ENCODE assay signal across 21 mouse cellular contexts in genomic region chr15:19316380-19316779, GRCm38 (mm10).
"Had no signal": no experiment of that assay in that cellular context is flagged by ENCODE, and none has a peak within 500 bp of the region (broad histone marks: within the 10 kb centered on the region; RNA-seq: fewer than 3 reads in every experiment).

No protein-coding gene starts in this region.

- H3K4me3 ChIP-seq: lung, embryonic 15.5 days; megakaryocyte, embryonic 14.5 days; midbrain, embryonic 13.5 days; midbrain, embryonic 15.5 days; neural tube, embryonic 13.5 days; neural tube, embryonic 15.5 days had no signal

- H3K27me3 ChIP-seq: lung, embryonic 15.5 days; megakaryocyte, embryonic 14.5 days; midbrain, embryonic 13.5 days; midbrain, embryonic 15.5 days; neural tube, embryonic 13.5 days; neural tube, embryonic 15.5 days had no signal

- H3K9me3 ChIP-seq: lung, embryonic 15.5 days; megakaryocyte, embryonic 14.5 days; midbrain, embryonic 13.5 days; midbrain, embryonic 15.5 days; neural tube, embryonic 13.5 days; neural tube, embryonic 15.5 days had no signal

- H3K9ac ChIP-seq: liver, postnatal 0 days; lung, embryonic 15.5 days; midbrain, embryonic 13.5 days; midbrain, embryonic 15.5 days; neural tube, embryonic 13.5 days; neural tube, embryonic 15.5 days had no signal

- DNase-seq: liver, postnatal 0 days; lung, adult 2 months; lung, postnatal 14 days; lung, postnatal 36 days; retina, postnatal 1 day; right cerebral cortex, adult 18-20 months; right cerebral cortex, postnatal 25 days; right cerebral cortex, postnatal 4 days; spleen, adult 18-20 months; thymus, adult 18-20 months; thymus, postnatal 14 days; thymus, postnatal 36 days had no signal

- H3K4me1 ChIP-seq: lung, embryonic 15.5 days; megakaryocyte, embryonic 14.5 days; midbrain, embryonic 13.5 days; midbrain, embryonic 15.5 days; neural tube, embryonic 13.5 days; neural tube, embryonic 15.5 days had no signal

- H3K27ac ChIP-seq: lung, embryonic 15.5 days; macrophage; midbrain, embryonic 13.5 days; midbrain, embryonic 15.5 days; neural tube, embryonic 13.5 days; neural tube, embryonic 15.5 days had no signal

- H3K36me3 ChIP-seq: lung, embryonic 15.5 days; midbrain, embryonic 13.5 days; midbrain, embryonic 15.5 days; neural tube, embryonic 13.5 days; neural tube, embryonic 15.5 days had no signal

- ATAC-seq: liver, postnatal 0 days; lung, postnatal 0 days; midbrain, embryonic 13.5 days; midbrain, embryonic 15.5 days had no signal

- H3K4me2 ChIP-seq: lung, embryonic 15.5 days; midbrain, embryonic 11.5 days; midbrain, embryonic 13.5 days; midbrain, embryonic 15.5 days; neural tube, embryonic 13.5 days; neural tube, embryonic 15.5 days had no signal
